Mouse (Mus musculus) inflammation-experienced regulatory T-cells, adult 6 months (primary cell): ENCODE measurements at regions not wholly inside any gene's neighbourhood (a gene's known extent, or its start where the extent isn't known, plus 50 kb on each side); places are given as distances from the start of the nearest gene placed in this dataset.

ENCODE experiments used
- ATAC-seq: one replicate; pipeline ENCODE4 v1.8.0; 2017

- no peak for ATAC-seq
Observed at GRCm38 (mm10) chr8:102845362-102845761, 59.9 kb upstream of the Cdh11 start.

- ATAC-seq, result no peak
Observed at GRCm38 (mm10) chr8:102860021-102860420, 74.6 kb upstream of the Cdh11 start.

- no peak for ATAC-seq
Observed at GRCm38 (mm10) chr8:102899525-102899924, 114.1 kb upstream of the Cdh11 start.

GRCm38 (mm10) chr8:102900662-102901061, 115.2 kb upstream of the Cdh11 start:
- no peak for ATAC-seq

GRCm38 (mm10) chr8:102907444-102907843, 122.0 kb upstream of the Cdh11 start:
- ATAC-seq, result no peak

GRCm38 (mm10) chr8:102931342-102931835, 145.9 kb upstream of the Cdh11 start:
- no peak for ATAC-seq

- ATAC-seq, result no peak
Observed at GRCm38 (mm10) chr8:102938771-102939170, 153.3 kb upstream of the Cdh11 start.

- ATAC-seq, result no peak
Observed at GRCm38 (mm10) chr8:102945546-102945945, 160.1 kb upstream of the Cdh11 start.

GRCm38 (mm10) chr8:102978161-102978581, 192.7 kb upstream of the Cdh11 start:
- no peak for ATAC-seq

- ATAC-seq, result no peak
Observed at GRCm38 (mm10) chr8:102983220-102983909, 197.9 kb upstream of the Cdh11 start.

- no peak for ATAC-seq
Observed at GRCm38 (mm10) chr8:102983910-102984225, 198.4 kb upstream of the Cdh11 start.

- ATAC-seq, result no peak
Observed at GRCm38 (mm10) chr8:103007284-103007984, 222.0 kb upstream of the Cdh11 start.

GRCm38 (mm10) chr8:103019121-103019520, 233.7 kb upstream of the Cdh11 start:
- no peak for ATAC-seq

- no peak for ATAC-seq
Observed at GRCm38 (mm10) chr8:103023237-103023636, 237.8 kb upstream of the Cdh11 start.

GRCm38 (mm10) chr8:103031708-103032107, 246.3 kb upstream of the Cdh11 start:
- ATAC-seq, result no peak

- ATAC-seq, result no peak
Observed at GRCm38 (mm10) chr8:103033956-103034355, 248.5 kb upstream of the Cdh11 start.

- ATAC-seq, result no peak
Observed at GRCm38 (mm10) chr8:103072079-103072635, 286.7 kb upstream of the Cdh11 start.

- ATAC-seq, result no peak
Observed at GRCm38 (mm10) chr8:103072646-103073045, 287.2 kb upstream of the Cdh11 start.

- ATAC-seq, result no peak
Observed at GRCm38 (mm10) chr8:103078559-103078958, 293.1 kb upstream of the Cdh11 start.

GRCm38 (mm10) chr8:103086956-103087482, 301.6 kb upstream of the Cdh11 start:
- no peak for ATAC-seq

GRCm38 (mm10) chr8:103096496-103097092, 311.2 kb upstream of the Cdh11 start:
- no peak for ATAC-seq

- ATAC-seq, result no peak
Observed at GRCm38 (mm10) chr8:103125581-103125980, 340.1 kb upstream of the Cdh11 start.

GRCm38 (mm10) chr8:103138136-103138535, 352.7 kb upstream of the Cdh11 start:
- ATAC-seq, result no peak
